Mouse (Mus musculus): ENCODE measurements around the gene Nmt1. TPM values are rescaled to one million over a fixed set of nuclear protein-coding genes. Genes with fewer than 3 reads are reported as not detected.

Nmt1 gene
- total RNA-seq (2021), result 100 to 1,000 TPM; 105 to 107 TPM
- long read RNA-seq, experiment 1, full-length matches to known transcripts, result 126 of 157 reads
- long read RNA-seq, experiment 1, partial matches to known transcripts, result 18 of 157 reads
- long read RNA-seq, experiment 1, other reads (novel, unspliced or antisense), result 13 of 157 reads
- long read RNA-seq, experiment 2, full-length matches to known transcripts, result 100 of 141 reads
- long read RNA-seq, experiment 2, partial matches to known transcripts, result 25 of 141 reads
- long read RNA-seq, experiment 2, other reads (novel, unspliced or antisense), result 16 of 141 reads

DNA sequence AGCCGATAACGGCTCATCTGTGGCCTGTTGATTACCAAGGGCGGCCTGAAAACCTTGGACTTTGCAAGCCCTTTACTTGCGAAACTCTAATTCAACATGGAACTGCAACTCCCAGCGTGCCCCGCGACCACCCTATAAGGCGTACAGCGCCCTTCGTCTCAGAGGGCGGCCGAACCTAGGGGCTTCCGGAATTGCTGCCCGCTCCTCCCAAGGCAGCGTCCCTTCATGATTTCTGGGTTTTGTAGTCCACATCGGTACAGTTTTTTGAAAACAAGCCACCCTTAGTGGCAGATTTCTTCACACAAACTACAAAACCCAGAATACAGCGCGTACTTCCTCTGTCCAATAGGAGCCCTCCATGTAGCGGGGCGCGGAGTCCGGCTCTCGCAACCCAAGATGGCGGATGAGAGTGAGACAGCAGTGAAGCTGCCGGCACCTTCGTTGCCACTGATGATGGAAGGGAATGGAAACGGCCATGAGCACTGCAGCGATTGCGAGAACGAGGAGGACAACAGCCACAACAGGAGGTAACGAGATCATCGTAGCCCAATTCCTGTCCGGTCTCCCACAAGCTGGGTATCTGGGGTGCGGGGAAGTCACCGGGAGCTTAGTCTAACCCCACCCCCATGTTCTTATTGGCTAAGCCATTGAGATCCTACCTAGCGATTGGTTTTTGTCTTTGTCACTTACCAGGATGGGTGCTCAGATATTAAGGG lies at the start of gene Nmt1, which contains the start of gene Dcakd:
Gene Nmt1, plus strand, starts transcription at position 15 of the 716 bp plus-strand sequence.
Gene Dcakd, minus strand, starts transcription at position 158 of the 716 bp plus-strand sequence.
- peak; percentile 94 to 99 for DNase-seq (ENCODE audit: low spot score in 2 of 2)
- intact Hi-C loops (cut with DNase I), result no loop called here

GRCm38 (mm10) chr11:102981151-102981890 lies 46.7 kb upstream of the Nmt1 start:
- intact Hi-C loops (cut with DNase I), result no loop called here

GRCm38 (mm10) chr11:102984086-102984485 lies 43.9 kb upstream of the Nmt1 start:
- intact Hi-C loops (cut with DNase I), result no loop called here

More at GRCm38 (mm10) chr11:102981151-102981890, 46.7 kb upstream of the Nmt1 start:
- DNase-seq (ENCODE audit: low spot score in 2 of 2), result no peak

DNA sequence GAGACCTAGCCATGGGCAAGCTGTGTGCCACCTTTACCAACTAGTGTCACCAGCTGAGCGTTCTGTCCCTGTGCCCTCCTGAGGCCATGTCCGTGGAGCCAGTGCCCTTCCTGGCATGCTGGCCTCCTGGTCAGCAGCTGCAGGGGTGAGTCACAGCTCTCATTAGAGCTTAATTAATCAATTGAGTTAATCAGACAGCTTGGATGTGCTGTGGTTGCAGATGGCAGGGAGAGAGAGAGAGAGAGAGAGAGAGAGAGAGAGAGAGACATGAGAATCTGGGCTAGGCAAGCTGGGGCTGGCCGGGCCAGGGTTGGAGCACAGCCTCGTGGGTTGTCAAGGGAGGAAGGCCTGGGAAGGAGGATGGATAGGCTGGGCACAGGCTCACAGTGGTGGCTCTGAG lies 43.4 kb upstream of the Nmt1 start:
- intact Hi-C loops (cut with DNase I), result no loop called here
- no peak for DNase-seq (ENCODE audit: low spot score in 2 of 2)

More at GRCm38 (mm10) chr11:102984086-102984485, 43.9 kb upstream of the Nmt1 start:
- DNase-seq (ENCODE audit: low spot score in 2 of 2), result no peak

- no peak for DNase-seq (ENCODE audit: low spot score in 2 of 2)
- intact Hi-C loops (cut with DNase I), result no loop called here
Observed at GRCm38 (mm10) chr11:102985160-102985559, 42.8 kb upstream of the Nmt1 start.

DNA sequence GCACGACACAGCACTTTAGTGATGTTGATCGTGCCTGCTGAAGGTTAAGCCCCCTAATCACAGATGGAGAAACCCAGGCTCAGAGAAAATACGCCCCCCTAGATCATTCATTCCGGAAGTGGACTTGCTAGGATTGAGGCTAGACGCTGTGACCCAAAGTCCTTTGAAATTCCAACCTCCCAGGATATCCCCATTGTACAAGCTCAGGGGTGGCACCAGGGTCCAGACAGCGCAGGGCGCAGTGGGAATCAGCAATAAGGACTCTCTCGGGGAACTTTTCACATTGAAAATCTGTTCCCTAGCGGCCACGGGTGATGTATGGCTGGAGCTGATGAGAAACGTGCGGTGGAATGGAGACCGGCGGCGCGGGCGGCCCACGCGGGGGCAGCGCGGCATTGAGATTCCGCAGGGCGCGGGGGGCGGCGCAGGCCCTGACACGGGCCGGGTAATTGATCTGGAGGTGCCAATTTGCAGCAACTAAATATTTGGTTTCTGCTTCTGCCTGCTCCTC lies 38.3 kb upstream of the Nmt1 start:
- no peak for DNase-seq (ENCODE audit: low spot score in 2 of 2)
- intact Hi-C loops (cut with DNase I), result no loop called here

GRCm38 (mm10) chr11:102990152-102990663 lies 37.8 kb upstream of the Nmt1 start:
- DNase-seq (ENCODE audit: low spot score in 2 of 2), result peak in 1 of 2 experiments; percentile 57
- intact Hi-C loops (cut with DNase I), result no loop called here

DNA sequence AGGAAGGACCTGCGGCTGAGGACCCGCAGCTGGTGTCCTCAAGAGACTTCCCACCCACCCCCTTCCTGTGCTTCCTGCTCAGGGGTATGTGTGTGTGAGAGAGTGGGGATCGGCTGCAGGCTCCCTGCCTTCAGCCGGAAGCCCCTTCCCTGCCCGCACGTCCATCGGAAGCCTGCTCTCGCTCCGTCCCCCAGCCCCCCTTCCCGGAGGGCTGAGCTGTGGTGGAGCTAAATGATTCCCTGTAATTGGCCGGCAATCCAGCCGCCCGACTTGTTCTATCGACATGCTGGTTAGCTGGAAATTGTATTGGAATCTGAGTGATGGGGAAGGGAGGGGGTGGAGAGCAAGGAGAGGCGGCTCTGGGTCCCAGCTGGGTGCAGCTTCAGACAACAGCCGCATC lies 36.3 kb upstream of the Nmt1 start:
- no peak for DNase-seq (ENCODE audit: low spot score in 2 of 2)
- intact Hi-C loops (cut with DNase I), result no loop called here

DNA sequence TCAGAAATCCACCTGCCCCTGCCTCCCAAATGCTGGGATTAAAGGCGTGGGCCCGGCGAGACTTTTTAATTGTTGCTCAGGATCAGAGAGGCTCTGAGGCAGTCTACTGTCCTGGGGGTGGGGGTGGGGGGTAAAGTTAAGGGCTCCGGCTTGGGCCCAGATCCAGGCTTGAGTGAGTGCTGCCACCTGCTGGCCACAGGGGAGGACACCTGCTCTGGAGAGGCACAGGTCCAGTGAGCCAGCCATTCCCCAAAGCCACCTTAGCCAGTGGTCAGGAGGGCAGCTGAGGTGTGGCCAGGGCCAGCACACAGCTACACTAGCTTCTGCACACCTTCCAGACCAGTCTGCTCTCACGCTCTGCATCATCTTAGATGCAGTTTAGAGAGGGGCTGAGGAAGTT lies 35.0 kb upstream of the Nmt1 start:
- DNase-seq (ENCODE audit: low spot score in 2 of 2), result peak in 1 of 2 experiments; percentile 74

GRCm38 (mm10) chr11:102993420-102994029 lies 34.5 kb upstream of the Nmt1 start:
- intact Hi-C loops (cut with DNase I), result loop anchor here (1.0 kb wide), 1 partner anchor 92 kb away; no protein-coding TSS in a partner anchor
- DNase-seq (ENCODE audit: low spot score in 2 of 2), result no peak

More for the DNA sequence above, 35.0 kb upstream of the Nmt1 start:
- intact Hi-C loops (cut with DNase I), result loop anchor here (1.0 kb wide), 1 partner anchor 92 kb away; no protein-coding TSS in a partner anchor

DNA sequence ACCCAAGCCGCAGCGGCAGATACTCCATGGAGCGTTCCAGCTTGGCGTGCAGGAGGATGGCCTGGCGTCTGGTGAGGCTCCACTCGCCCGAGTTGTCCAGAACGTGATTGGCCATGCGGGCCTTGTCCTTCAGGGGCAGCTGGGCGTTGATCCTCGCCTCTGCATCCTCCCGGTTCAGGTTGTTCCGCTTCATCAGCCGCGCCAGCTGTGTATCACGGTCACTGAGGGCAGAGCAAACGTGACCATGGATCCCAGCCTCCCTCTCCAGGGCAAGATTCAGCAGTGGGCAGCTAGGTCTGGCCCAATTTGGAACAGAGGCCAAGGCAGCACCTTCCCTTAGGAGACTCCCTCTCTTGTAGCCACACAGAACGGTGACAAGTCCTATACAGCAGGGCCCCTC lies 33.0 kb upstream of the Nmt1 start:
- intact Hi-C loops (cut with DNase I), result no loop called here
- DNase-seq (ENCODE audit: low spot score in 2 of 2), result no peak

DNA sequence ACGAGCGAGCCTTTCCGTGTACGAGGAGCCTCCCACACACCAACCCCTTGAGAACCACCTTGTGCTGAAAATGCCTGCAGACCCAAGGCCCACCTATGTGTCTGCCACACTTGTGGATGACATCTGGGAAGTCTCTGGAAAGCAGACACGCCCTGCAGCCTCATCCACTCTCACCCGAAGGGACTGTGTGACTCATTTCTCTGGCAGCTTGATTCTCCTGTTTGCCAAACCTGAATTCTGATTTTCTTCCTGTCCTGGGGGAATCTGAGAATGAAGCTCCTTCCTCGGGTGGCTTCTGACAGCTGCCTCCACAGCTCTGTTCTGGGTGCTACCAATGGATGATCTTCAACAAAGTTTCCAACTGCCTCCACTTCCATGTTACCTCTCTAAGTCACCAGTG lies 31.6 kb upstream of the Nmt1 start:
- no peak for DNase-seq (ENCODE audit: low spot score in 2 of 2)
- intact Hi-C loops (cut with DNase I), result no loop called here

DNA sequence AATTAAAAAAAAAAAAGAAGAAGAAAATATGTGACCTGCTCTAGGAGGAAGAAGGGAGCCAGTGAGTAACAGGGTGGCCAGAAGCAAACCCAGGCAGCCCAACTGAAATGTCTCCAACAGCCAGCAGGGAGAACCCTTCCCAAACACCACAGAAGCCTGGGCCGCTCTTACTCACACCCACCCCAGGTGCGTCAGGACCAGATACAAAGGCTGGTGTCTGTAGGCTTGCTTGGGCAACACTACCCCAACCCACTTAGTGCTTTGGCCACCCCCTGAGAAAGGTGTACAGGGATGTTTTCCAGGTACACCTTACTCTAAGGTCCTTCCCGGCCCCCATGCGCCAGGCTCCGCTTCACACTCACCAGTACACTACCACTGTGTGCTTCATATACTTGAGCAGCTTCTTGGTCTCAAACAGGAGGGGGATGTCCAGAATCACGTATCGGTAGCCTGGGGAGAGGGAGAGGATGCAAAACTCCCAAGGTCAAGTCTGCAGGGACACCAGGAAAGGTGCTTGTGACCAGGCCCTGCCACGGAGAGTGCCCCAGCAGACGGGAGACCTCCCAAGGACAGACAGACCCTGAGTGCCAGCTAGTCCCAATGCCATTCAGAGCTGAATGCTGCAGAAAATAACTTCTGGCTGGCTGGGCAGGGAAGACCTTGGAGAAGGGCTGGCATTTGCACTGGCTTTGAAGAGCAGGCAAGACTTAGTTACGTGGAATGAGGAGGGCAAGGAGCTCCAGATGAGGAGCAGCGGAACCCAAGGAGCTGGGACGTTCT lies 30.8 kb upstream of the Nmt1 start:
- intact Hi-C loops (cut with DNase I), result no loop called here

GRCm38 (mm10) chr11:102998254-102998576 lies 29.8 kb upstream of the Nmt1 start:
- intact Hi-C loops (cut with DNase I), result no loop called here
- DNase-seq (ENCODE audit: low spot score in 2 of 2), result no peak

More for the DNA sequence above, 30.8 kb upstream of the Nmt1 start:
- no peak for DNase-seq (ENCODE audit: low spot score in 2 of 2)

GRCm38 (mm10) chr11:102998577-102999316 lies 29.2 kb upstream of the Nmt1 start:
- no peak for DNase-seq (ENCODE audit: low spot score in 2 of 2)
- intact Hi-C loops (cut with DNase I), result no loop called here

GRCm38 (mm10) chr11:102999317-102999970 lies 28.5 kb upstream of the Nmt1 start:
- no peak for DNase-seq (ENCODE audit: low spot score in 2 of 2)
- intact Hi-C loops (cut with DNase I), result no loop called here

DNA sequence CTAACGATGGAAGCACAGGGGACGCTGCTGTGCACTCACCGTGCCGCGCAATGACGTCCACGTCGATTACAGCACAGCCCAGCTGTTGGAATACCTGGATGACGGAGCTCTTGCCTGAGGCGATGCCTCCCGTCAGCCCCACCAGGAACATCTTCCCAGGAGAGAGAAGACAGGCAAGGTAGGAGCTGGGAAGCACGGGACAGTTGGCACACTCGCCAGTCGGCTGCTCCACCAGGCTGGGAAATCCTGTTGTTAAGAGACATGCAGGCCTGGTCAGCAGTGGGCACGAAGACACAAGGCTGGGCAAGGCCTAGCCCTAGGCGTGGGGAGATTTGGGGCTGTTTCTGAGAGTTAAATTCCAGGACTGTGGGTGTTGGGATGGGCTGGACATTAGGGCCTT lies 27.9 kb upstream of the Nmt1 start:
- DNase-seq (ENCODE audit: low spot score in 2 of 2), result no peak
- intact Hi-C loops (cut with DNase I), result no loop called here
